Mouse (Mus musculus) spleen, adult 2 months (tissue): Measurements from ENCODE around the gene Ddx5. TPM values are rescaled to one million over a fixed set of nuclear protein-coding genes. Genes with fewer than 3 reads are reported as not detected.

Experiments used
- DNase-seq, 2 experiments: peaks; one replicate each; pipeline versions ENCODE4 v3.0.0 to v3.0.0-alpha.2; 2012 to 2021; ENCODE audit warnings: low spot score in 2 of 2, low read depth in 1 of 2
- H3K27ac ChIP-seq: fragments of 200-500 bp; 2 replicates; pipeline ENCODE4 v1.5.1; 2012; ENCODE audit warnings: low read length, inconsistent platforms; ENCODE audit not compliant: insufficient read depth
- H3K27me3 ChIP-seq: fragments of 200-500 bp; 2 replicates; pipeline ENCODE4 v1.6.1; 2012; ENCODE audit warnings: mild to moderate bottlenecking, moderate library complexity, low read length, inconsistent platforms; ENCODE audit not compliant: control insufficient read depth, insufficient read depth
- H3K36me3 ChIP-seq: fragments of 200-500 bp; 2 replicates; pipeline ENCODE4 v1.6.1; 2012; ENCODE audit warnings: mild to moderate bottlenecking, low read length, inconsistent platforms; ENCODE audit not compliant: control insufficient read depth, insufficient read depth
- H3K4me1 ChIP-seq: fragments of 200-500 bp; 2 replicates; pipeline ENCODE4 v1.6.1; 2011; ENCODE audit warnings: inconsistent platforms; ENCODE audit not compliant: control insufficient read depth, insufficient read depth, insufficient read length
- H3K4me3 ChIP-seq: fragments of 200-500 bp; 2 replicates; pipeline ENCODE4 v1.5.1; 2011; ENCODE audit warnings: mild to moderate bottlenecking, inconsistent platforms; ENCODE audit not compliant: insufficient read depth, insufficient read length; ENCODE audit errors: extremely low read depth
- CTCF ChIP-seq: fragments of 200-500 bp; IDR thresholded peaks from 2 replicates; pipeline ENCODE4 v1.5.1; 2011; ENCODE audit warnings: mild to moderate bottlenecking, inconsistent platforms; ENCODE audit not compliant: insufficient read depth, insufficient read length, insufficient replicate concordance; ENCODE audit errors: extremely low read depth
- POLR2A ChIP-seq: fragments of 200-500 bp; IDR thresholded peaks from 2 replicates; pipeline ENCODE4 v1.6.1; 2011; ENCODE audit warnings: low read depth, low read length, inconsistent platforms
- WGBS: fragments of 180-500 bp; shearing (Covaris S2); methylation state at CpG from one replicate; pipeline ENCODE4 v1.1.7; 2018; 5-methylcytosine and 5-hydroxymethylcytosine counted together
- polyA plus RNA-seq: library from polyadenylated mRNA; depleted of rRNA; stranded (reverse); fragments of >200 nt; gene quantifications from 2 replicates; pipeline ENCODE4 v1.2.3, GENCODE M21; 2012

Ddx5 gene
- polyA plus RNA-seq, 1 experiment, result 672 TPM

- no peak for TF ChIP-seq CTCF
- no peak for TF ChIP-seq POLR2A
- WGBS, result 41% methylated on average over 9 of the region's 9 CpGs
- H3K36me3 ChIP-seq, result peaks cover 8% of the 10 kb centered on the region; the same call in 1 of the 2 replicates
- DNase-seq, result no peak
- H3K27me3 ChIP-seq, result no peaks in the 10 kb centered on the region
- H3K4me1 ChIP-seq, result peaks cover 44% of the 10 kb centered on the region
- no peak overlapping the region for H3K4me3 ChIP-seq
- H3K27ac ChIP-seq, result peak overlapping the region; percentile 90
Observed at GRCm38 (mm10) chr11:106762800-106763185, 26.2 kb downstream of the Ddx5 start.

- Histone ChIP-seq H3K36me3 (peaks cover 6% of the 10 kb centered on the region; the same call in 1 of the 2 replicates), H3K27me3 (no peaks in the 10 kb centered on the region), H3K4me3 (no peak overlapping the region), H3K4me1 (peaks cover 46% of the 10 kb centered on the region), H3K27ac (peak overlapping the region; percentile 97)
- TF ChIP-seq POLR2A (no peak), CTCF (no peak)
- 3% methylated on average over 5 of the region's 5 CpGs for WGBS
- DNase-seq, result peak; percentile 77 to 80
Observed at GRCm38 (mm10) chr11:106762139-106762799, 26.7 kb downstream of the Ddx5 start.

GRCm38 (mm10) chr11:106760511-106760910 is 28.5 kb downstream of the Ddx5 start:
- peak overlapping the region; percentile 97 for H3K27ac ChIP-seq
- peak in 1 of 2 experiments; percentile 53 for DNase-seq
- 69% methylated on average over 5 of the region's 5 CpGs for WGBS
- peaks cover 46% of the 10 kb centered on the region for H3K4me1 ChIP-seq
- H3K27me3 ChIP-seq, result no peaks in the 10 kb centered on the region
- no peak overlapping the region for H3K4me3 ChIP-seq
- TF ChIP-seq CTCF (no peak), POLR2A (no peak)
- no peaks in the 10 kb centered on the region for H3K36me3 ChIP-seq

- Histone ChIP-seq H3K4me3 (no peak overlapping the region), H3K4me1 (peaks cover 41% of the 10 kb centered on the region), H3K27me3 (no peaks in the 10 kb centered on the region), H3K27ac (peak overlapping the region; percentile 89), H3K36me3 (no peaks in the 10 kb centered on the region)
- DNase-seq, result peak in 1 of 2 experiments; percentile 44
- WGBS, result 28% methylated on average over 3 of the region's 3 CpGs
- TF ChIP-seq CTCF (no peak), POLR2A (peak; percentile 8; the same call in 1 of the 2 replicates)
Observed at GRCm38 (mm10) chr11:106759028-106759427, 30.0 kb downstream of the Ddx5 start.

DNA sequence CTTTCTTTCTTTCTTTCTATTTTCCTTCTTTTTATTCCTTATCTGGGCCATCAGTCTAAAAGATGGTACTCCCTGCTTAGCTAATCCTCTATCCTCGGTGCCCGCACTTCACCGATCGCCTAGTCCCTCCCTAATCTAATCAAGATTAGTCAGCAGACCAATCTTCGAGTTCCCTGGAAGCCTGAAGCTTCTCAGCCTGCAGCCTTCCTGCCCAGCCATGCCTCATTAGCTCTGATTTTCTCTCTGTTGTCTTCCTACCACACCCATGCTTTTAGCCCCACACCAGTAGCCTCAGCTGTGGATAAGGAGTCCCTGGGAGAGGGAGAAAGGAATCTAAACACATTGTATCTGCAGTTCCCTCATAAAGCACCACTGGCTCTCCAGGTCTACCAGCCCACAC is 33.4 kb downstream of the Ddx5 start:
- TF ChIP-seq CTCF (no peak), POLR2A (no peak)
- H3K27me3 ChIP-seq, result no peaks in the 10 kb centered on the region
- no peak overlapping the region for H3K4me3 ChIP-seq
- H3K27ac ChIP-seq, result no peak overlapping the region
- H3K36me3 ChIP-seq, result no peaks in the 10 kb centered on the region
- H3K4me1 ChIP-seq, result peaks cover 16% of the 10 kb centered on the region
- WGBS, result 91% methylated on average over 5 of the region's 5 CpGs
- DNase-seq, result no peak

GRCm38 (mm10) chr11:106753314-106753713 is 35.7 kb downstream of the Ddx5 start:
- no peak for DNase-seq
- Histone ChIP-seq H3K4me3 (no peak overlapping the region), H3K27ac (no peak overlapping the region; the same call in 1 of the 2 replicates), H3K36me3 (no peaks in the 10 kb centered on the region), H3K4me1 (peaks cover 6% of the 10 kb centered on the region; the same call in 1 of the 2 replicates), H3K27me3 (no peaks in the 10 kb centered on the region)
- TF ChIP-seq CTCF (no peak), POLR2A (no peak)
- WGBS, result 80% methylated on average over 6 of the region's 6 CpGs

- H3K27ac ChIP-seq, result peak overlapping the region; percentile 99
- no peaks in the 10 kb centered on the region for H3K27me3 ChIP-seq
- H3K4me3 ChIP-seq, result peak overlapping the region; percentile 25; the same call in 1 of the 2 replicates
- TF ChIP-seq CTCF, result no peak
- TF ChIP-seq POLR2A, result peak; percentile 86
- H3K4me1 ChIP-seq, result no peaks in the 10 kb centered on the region
- 0 out of 2 replicates have a peak, but pooled peaks cover 2% of the 10 kb centered on the region for H3K36me3 ChIP-seq
- DNase-seq, result peak; percentile 49 to 77
- WGBS, result 3% methylated on average over 7 of the region's 7 CpGs
Observed at GRCm38 (mm10) chr11:106752103-106752502, 36.9 kb downstream of the Ddx5 start.
